Mouse (Mus musculus) layer of hippocampus, adult 18-20 months (tissue): ENCODE measurements at regions not wholly inside any gene's neighbourhood (a gene's known extent, or its start where the extent isn't known, plus 50 kb on each side); places are given as distances from the start of the nearest gene placed in this dataset.

ENCODE experiments used
- DNase-seq, 2 experiments: peaks; one replicate each; pipeline ENCODE4 v3.0.0; 2022; ENCODE audit warnings: low spot score in 2 of 2

DNA sequence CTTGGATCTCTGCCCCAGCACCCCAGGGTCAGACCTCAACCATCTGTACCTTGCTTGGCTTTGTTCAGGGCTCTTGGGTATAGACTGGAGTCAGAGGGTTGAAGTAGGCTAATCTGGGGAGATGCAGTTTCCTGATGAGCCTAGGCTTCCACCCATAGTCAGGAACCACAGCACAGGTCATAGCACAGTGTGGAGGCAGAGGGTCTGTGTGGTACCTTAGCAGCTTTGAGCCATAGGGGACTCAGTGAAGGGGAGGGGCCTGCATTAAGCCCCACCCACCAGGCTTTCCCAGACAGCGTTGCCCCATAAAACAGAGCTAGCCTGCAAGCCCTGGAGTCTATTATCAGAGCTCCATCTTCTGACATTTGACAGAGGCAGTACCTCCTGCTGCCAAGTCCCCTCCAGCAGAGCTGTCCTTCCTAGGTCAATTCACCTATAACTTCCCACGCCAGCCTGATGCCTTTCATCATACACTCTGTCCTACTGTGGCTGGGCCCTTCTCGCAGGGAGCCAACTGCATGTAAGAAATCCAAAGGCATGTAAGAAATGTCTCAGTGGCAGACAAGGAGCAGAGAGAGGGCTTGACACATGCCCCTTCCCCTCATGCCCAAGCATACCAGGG is 54.5 kb upstream of the A530016L24Rik start:
- no peak for DNase-seq

DNA sequence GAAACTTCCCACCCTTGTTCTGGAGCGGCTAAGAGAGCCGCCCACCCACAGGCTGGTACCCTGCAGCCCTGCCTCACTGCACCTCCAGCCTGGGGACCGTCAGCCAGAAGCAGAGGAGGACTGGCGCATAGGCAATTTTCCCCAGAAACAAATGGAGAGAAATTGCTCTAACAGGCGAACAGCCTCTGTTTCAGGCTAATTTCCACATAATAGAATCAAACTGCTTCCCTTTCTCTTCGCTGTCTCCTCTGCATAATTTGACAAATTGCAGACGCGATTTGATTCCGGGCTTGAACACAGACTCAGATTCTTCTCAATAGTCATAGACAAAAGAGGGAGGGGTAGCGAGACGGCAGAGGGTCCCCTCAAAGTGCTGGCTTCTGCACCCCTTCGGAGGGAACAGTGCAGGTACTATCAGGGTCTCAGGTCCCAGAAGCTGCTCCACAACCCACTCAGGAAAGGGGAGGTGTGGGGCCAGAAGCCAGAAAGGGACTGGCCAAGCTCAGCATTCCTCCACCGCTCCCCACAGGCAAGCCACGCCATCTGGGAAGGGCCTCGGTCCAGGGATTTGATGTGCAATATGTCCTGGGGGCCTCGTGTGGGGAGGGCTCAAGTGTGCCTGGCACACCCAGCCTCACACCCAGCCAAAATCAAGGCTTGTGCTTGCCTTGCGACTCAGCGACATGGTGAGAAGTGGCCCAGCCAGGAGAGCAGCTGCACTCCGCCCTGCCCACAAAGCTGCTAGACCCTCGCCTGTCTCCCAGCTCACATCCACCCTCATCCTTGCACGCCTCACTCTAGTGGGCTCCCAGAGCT is 53.7 kb upstream of the A530016L24Rik start:
- peak; percentile 48 to 73 for DNase-seq

GRCm38 (mm10) chr12:112437046-112437445 is 52.2 kb upstream of the A530016L24Rik start:
- DNase-seq, result no peak

DNA sequence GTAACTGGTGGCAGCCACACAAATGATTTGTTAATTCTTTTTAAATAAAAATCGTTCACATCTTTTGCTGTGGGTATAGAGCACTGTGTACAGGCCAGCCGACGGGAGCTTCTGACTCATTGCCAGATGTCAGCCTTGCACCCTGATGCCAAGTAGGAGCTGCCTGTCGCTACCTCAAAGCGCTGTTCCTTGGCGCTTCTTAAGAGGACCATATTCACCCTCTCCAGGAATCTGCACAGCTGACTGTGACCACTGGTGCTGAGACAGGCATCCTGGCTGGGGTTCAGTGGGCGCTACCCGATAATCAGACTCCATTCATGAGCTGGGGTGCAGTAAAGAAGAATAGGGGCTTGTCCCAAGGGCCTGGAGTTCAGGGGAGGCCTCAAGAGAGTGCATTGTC is 51.0 kb upstream of the A530016L24Rik start:
- no peak for DNase-seq
